18 mouse cellular contexts compared by ENCODE assay signal in the genomic region with DNA sequence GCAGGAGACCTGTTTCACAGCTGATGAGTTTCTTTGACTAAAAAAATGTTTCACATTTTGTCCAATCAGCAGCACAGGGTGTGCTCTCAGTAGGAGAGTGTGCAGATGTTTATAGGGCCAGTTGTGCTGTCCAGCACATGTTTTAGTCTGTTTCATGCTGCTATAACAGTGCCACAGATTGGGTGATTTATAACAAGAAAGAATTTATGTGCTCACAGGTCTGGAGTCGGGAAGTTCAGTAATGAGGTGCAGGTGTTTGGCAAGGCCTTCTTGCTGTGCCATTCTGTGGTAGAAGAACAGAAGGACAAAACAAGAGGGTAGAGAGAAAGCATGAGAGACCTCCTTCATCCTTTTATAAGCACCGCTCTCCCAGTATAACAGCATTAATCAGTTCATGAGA.
DNase-seq lines count a peak whose midpoint lies in the region; ATAC-seq and TF ChIP-seq lines count a peak whose summit lies in the region.
"Had no signal": no experiment of that assay in that cellular context is flagged by ENCODE, and none has a peak within 500 bp of the region (broad histone marks: within the 10 kb centered on the region; RNA-seq: fewer than 3 reads in every experiment).

No protein-coding gene starts in this region.

- 69% methylated on average over 2 of the region's 2 CpGs for WGBS in hindbrain, embryonic 16.5 days
- WGBS in hindbrain, embryonic 10.5 days, result 85% methylated on average over 2 of the region's 2 CpGs
- 4% methylated on average over 2 of the region's 2 CpGs for WGBS in limb, embryonic 14.5 days
- WGBS in cerebellum, adult 2 months, result 67% methylated on average over 2 of the region's 2 CpGs
- WGBS in forebrain, embryonic 14.5 days, result 61% methylated on average over 2 of the region's 2 CpGs

- H3K9ac ChIP-seq in hindbrain, embryonic 16.5 days (ENCODE audit: low read depth, low read length), result no peak overlapping the region
- H3K9ac ChIP-seq in limb, embryonic 14.5 days (ENCODE audit: low read depth, low read length, severe bottlenecking), result no peak overlapping the region
- no peak overlapping the region for H3K9ac ChIP-seq in forebrain, embryonic 14.5 days (ENCODE audit: low read length)
- H3K9ac ChIP-seq: heart, embryonic 12.5 days; intestine, embryonic 15.5 days had no signal

- no peak overlapping the region for H3K4me3 ChIP-seq in hindbrain, embryonic 16.5 days (ENCODE audit: low read length)
- H3K4me3 ChIP-seq in hindbrain, embryonic 10.5 days, result no peak overlapping the region
- H3K4me3 ChIP-seq in limb, embryonic 14.5 days (replicated peaks; ENCODE audit: low read length), result no peak overlapping the region
- no peak overlapping the region for H3K4me3 ChIP-seq in cerebellum, adult 2 months (replicated peaks; ENCODE audit: insufficient read depth, low read depth, low read length)
- no peak overlapping the region for H3K4me3 ChIP-seq in forebrain, embryonic 14.5 days (ENCODE audit: low read depth, low read length)
- H3K4me3 ChIP-seq: heart, embryonic 12.5 days; intestine, embryonic 15.5 days; layer of hippocampus, adult 2 months had no signal

- H3K36me3 ChIP-seq in hindbrain, embryonic 16.5 days (ENCODE audit: control insufficient read depth, insufficient read depth, low read length), result no peaks in the 10 kb centered on the region
- no peaks in the 10 kb centered on the region for H3K36me3 ChIP-seq in hindbrain, embryonic 10.5 days
- H3K36me3 ChIP-seq in limb, embryonic 14.5 days (ENCODE audit: control insufficient read depth, insufficient read depth, low read length), result peaks cover 14% of the 10 kb centered on the region; the same call in 1 of the 2 replicates
- 0 out of 2 replicates have a peak, but pooled peaks cover 4% of the 10 kb centered on the region for H3K36me3 ChIP-seq in forebrain, embryonic 14.5 days (ENCODE audit: control insufficient read depth, insufficient read depth, low read length)
- H3K36me3 ChIP-seq: heart, embryonic 12.5 days; intestine, embryonic 15.5 days had no signal

- TF ChIP-seq CTCF in cerebellum, adult 2 months (IDR thresholded peaks at IDR 0.05; ENCODE audit: borderline replicate concordance, insufficient read depth, low read depth, low read length), result no peak

- no peaks in the 10 kb centered on the region for H3K27me3 ChIP-seq in hindbrain, embryonic 16.5 days (replicated peaks; ENCODE audit: control insufficient read depth, insufficient read depth, low read length)
- no peaks in the 10 kb centered on the region for H3K27me3 ChIP-seq in hindbrain, embryonic 10.5 days (ENCODE audit: insufficient read depth, poor library complexity, severe bottlenecking)
- H3K27me3 ChIP-seq in limb, embryonic 14.5 days (ENCODE audit: control insufficient read depth, insufficient read depth, low read length), result no peaks in the 10 kb centered on the region
- H3K27me3 ChIP-seq in cerebellum, adult 2 months (ENCODE audit: control insufficient read depth, insufficient read depth, low read length), result no peaks in the 10 kb centered on the region
- H3K27me3 ChIP-seq in forebrain, embryonic 14.5 days (replicated peaks; ENCODE audit: control insufficient read depth, insufficient read depth, low read length), result no peaks in the 10 kb centered on the region
- H3K27me3 ChIP-seq: heart, embryonic 12.5 days; intestine, embryonic 15.5 days had no signal

- TF ChIP-seq POLR2A in limb, embryonic 14.5 days (IDR thresholded peaks at IDR 0.05; ENCODE audit: borderline replicate concordance, extremely low read depth, insufficient read depth, insufficient read length), result no peak
- TF ChIP-seq POLR2A in cerebellum, adult 2 months (IDR thresholded peaks at IDR 0.05; ENCODE audit: borderline replicate concordance, insufficient read depth, low read length), result no peak

- H3K4me2 ChIP-seq in hindbrain, embryonic 16.5 days (ENCODE audit: low read length), result no peak overlapping the region
- H3K4me2 ChIP-seq in limb, embryonic 14.5 days (replicated peaks; ENCODE audit: low read depth, low read length, severe bottlenecking), result no peak overlapping the region
- no peak overlapping the region for H3K4me2 ChIP-seq in forebrain, embryonic 14.5 days (ENCODE audit: low read length)
- H3K4me2 ChIP-seq: heart, embryonic 12.5 days; intestine, embryonic 15.5 days; midbrain, embryonic 11.5 days had no signal

- ATAC-seq in hindbrain, embryonic 16.5 days, result 0 out of 2 replicates have a peak, but pooled peaks have one; percentile 54
- ATAC-seq in limb, embryonic 14.5 days (ENCODE audit: low FRiP score, low read depth), result peak; percentile 89
- ATAC-seq in forebrain, embryonic 14.5 days, result no peak
- ATAC-seq: intestine, embryonic 15.5 days had no signal

- no peak for DNase-seq in hindbrain, embryonic 10.5 days (ENCODE audit: low spot score)
- peak; percentile 66 for DNase-seq in NIH3T3 (ENCODE audit: low read depth)
- DNase-seq in embryo, embryonic 11.5 days (ENCODE audit: low read depth, low spot score), result peak; percentile 44
- peak; percentile 60 for DNase-seq in limb, embryonic 14.5 days (ENCODE audit: low spot score)
- DNase-seq in cerebellum, adult 2 months, result no peak
- no peak for DNase-seq in lung, postnatal 25 days (ENCODE audit: low spot score)
- DNase-seq in forebrain, embryonic 14.5 days (ENCODE audit: low spot score), result no peak
- DNase-seq: cerebellum, postnatal 25 days; gastrocnemius, postnatal 36 days; kidney, postnatal 10 days; lung, postnatal 14 days; right cerebral cortex, postnatal 4 days; thymus, postnatal 25 days had no signal

- H3K4me1 ChIP-seq in hindbrain, embryonic 16.5 days (ENCODE audit: control insufficient read depth, insufficient read depth, low read depth, low read length), result no peaks in the 10 kb centered on the region
- H3K4me1 ChIP-seq in hindbrain, embryonic 10.5 days (replicated peaks), result peaks cover 7% of the 10 kb centered on the region
- H3K4me1 ChIP-seq in limb, embryonic 14.5 days (ENCODE audit: control insufficient read depth, insufficient read depth, low read length), result peaks cover 12% of the 10 kb centered on the region
- H3K4me1 ChIP-seq in cerebellum, adult 2 months (ENCODE audit: control insufficient read depth, insufficient read depth, low read length), result no peaks in the 10 kb centered on the region
- no peaks in the 10 kb centered on the region for H3K4me1 ChIP-seq in forebrain, embryonic 14.5 days (ENCODE audit: control insufficient read depth, insufficient read depth, low read length)
- H3K4me1 ChIP-seq: intestine, embryonic 15.5 days had no signal

- H3K27ac ChIP-seq in hindbrain, embryonic 16.5 days (ENCODE audit: low read depth, low read length), result no peak overlapping the region
- H3K27ac ChIP-seq in hindbrain, embryonic 10.5 days, result no peak overlapping the region
- H3K27ac ChIP-seq in limb, embryonic 14.5 days (replicated peaks; ENCODE audit: low read depth, low read length), result 0 out of 2 replicates have a peak overlapping the region, but pooled peaks have one; percentile 33
- no peak overlapping the region for H3K27ac ChIP-seq in cerebellum, adult 2 months (ENCODE audit: insufficient read depth, low read length)
- H3K27ac ChIP-seq in forebrain, embryonic 14.5 days (ENCODE audit: low read depth, low read length), result no peak overlapping the region
- H3K27ac ChIP-seq: intestine, embryonic 15.5 days; layer of hippocampus, adult 2 months had no signal

- H3K9me3 ChIP-seq in hindbrain, embryonic 16.5 days (ENCODE audit: control insufficient read depth, low read length), result no peaks in the 10 kb centered on the region
- H3K9me3 ChIP-seq in hindbrain, embryonic 10.5 days, result no peaks in the 10 kb centered on the region
- H3K9me3 ChIP-seq in limb, embryonic 14.5 days (ENCODE audit: control insufficient read depth, low read length), result no peaks in the 10 kb centered on the region
- H3K9me3 ChIP-seq in forebrain, embryonic 14.5 days (replicated peaks; ENCODE audit: control insufficient read depth, low read length), result no peaks in the 10 kb centered on the region
- H3K9me3 ChIP-seq: heart, embryonic 12.5 days; intestine, embryonic 15.5 days had no signal

Comparison
In these comparisons a context has a peak if more than half of its experiments do, and no peak if none do; other contexts are left out.
1. DNase-seq: peak in NIH3T3 (single experiment), embryo, embryonic 11.5 days (single experiment) and limb, embryonic 14.5 days (single experiment); none in hindbrain, embryonic 10.5 days (single experiment), cerebellum, adult 2 months (0 of 2), lung, postnatal 25 days (single experiment) and forebrain, embryonic 14.5 days (single experiment).